Comparison of ENCODE assay signal across 9 mouse cellular contexts in genomic region chr1:91211591-91212008, GRCm38 (mm10). TPM values are rescaled to one million over a fixed set of nuclear protein-coding genes. Genes with fewer than 3 reads are reported as not detected.
DNase-seq lines count a peak whose midpoint lies in the region; ATAC-seq lines count a peak whose summit lies in the region.
"Had no signal": no experiment of that assay in that cellular context is flagged by ENCODE, and none has a peak within 500 bp of the region (broad histone marks: within the 10 kb centered on the region; RNA-seq: fewer than 3 reads in every experiment).

No protein-coding gene starts in this region.

- H3K4me2 ChIP-seq in intestine, embryonic 14.5 days (ENCODE audit: low read length) = no peak overlapping the region
- H3K4me2 ChIP-seq in intestine, embryonic 16.5 days (ENCODE audit: low read depth, low read length) = no peak overlapping the region
- no peak overlapping the region for H3K4me2 ChIP-seq in midbrain, embryonic 14.5 days (ENCODE audit: low read length)
- peak overlapping the region; percentile 13 for H3K4me2 ChIP-seq in heart, embryonic 15.5 days

- no peak overlapping the region for H3K4me3 ChIP-seq in intestine, embryonic 14.5 days (ENCODE audit: low read depth, low read length)
- no peak overlapping the region for H3K4me3 ChIP-seq in intestine, embryonic 16.5 days (ENCODE audit: low read length)
- H3K4me3 ChIP-seq in midbrain, embryonic 14.5 days (replicated peaks; ENCODE audit: low read depth, low read length) = no peak overlapping the region
- no peak overlapping the region for H3K4me3 ChIP-seq in midbrain, embryonic 10.5 days
- no peak overlapping the region for H3K4me3 ChIP-seq in heart, embryonic 15.5 days

- peak; percentile 59 for DNase-seq in intestine, embryonic 14.5 days (ENCODE audit: low spot score)
- peak; percentile 18 for DNase-seq in midbrain, embryonic 14.5 days
- no peak for DNase-seq in midbrain, embryonic 10.5 days (ENCODE audit: low spot score)
- peak; percentile 46 for DNase-seq in right cerebral cortex, postnatal 4 days
- no peak for DNase-seq in cerebellum, adult 18-20 months
- DNase-seq in left cerebral cortex, adult 8-10 months (ENCODE audit: low spot score in 2 of 2) = no peak

- H3K9ac ChIP-seq in intestine, embryonic 14.5 days (ENCODE audit: low read length) = no peak overlapping the region
- H3K9ac ChIP-seq in intestine, embryonic 16.5 days (ENCODE audit: low read depth, low read length) = no peak overlapping the region
- H3K9ac ChIP-seq in midbrain, embryonic 14.5 days (replicated peaks; ENCODE audit: low read length) = no peak overlapping the region
- H3K9ac ChIP-seq in heart, embryonic 15.5 days = peak overlapping the region; percentile 11; the same call in 1 of the 2 replicates

- WGBS in intestine, embryonic 14.5 days = 54% methylated on average over 7 of the region's 7 CpGs
- 52% methylated on average over 7 of the region's 7 CpGs for WGBS in intestine, embryonic 16.5 days
- 75% methylated on average over 7 of the region's 7 CpGs for WGBS in midbrain, embryonic 14.5 days
- WGBS in midbrain, embryonic 10.5 days = 85% methylated on average over 7 of the region's 7 CpGs
- 30% methylated on average over 7 of the region's 7 CpGs for WGBS in heart, embryonic 15.5 days

- no peak for ATAC-seq in intestine, embryonic 14.5 days (replicated peaks; ENCODE audit: low FRiP score, low TSS enrichment, low read depth)
- ATAC-seq in intestine, embryonic 16.5 days = no peak; the same call in 1 of the 2 replicates
- no peak for ATAC-seq in midbrain, embryonic 14.5 days (ENCODE audit: low FRiP score, low TSS enrichment)
- ATAC-seq in heart, embryonic 15.5 days (replicated peaks; ENCODE audit: insufficient number of reproducible peaks, insufficient read depth, low FRiP score, low read depth) = peak; percentile 68

- H3K4me1 ChIP-seq in intestine, embryonic 14.5 days (replicated peaks; ENCODE audit: control insufficient read depth, insufficient read depth, low read length) = peaks cover 9% of the 10 kb centered on the region; the same call in 1 of the 2 replicates
- 0 out of 2 replicates have a peak, but pooled peaks cover 7% of the 10 kb centered on the region for H3K4me1 ChIP-seq in intestine, embryonic 16.5 days (ENCODE audit: control insufficient read depth, insufficient read depth, low read length)
- H3K4me1 ChIP-seq in midbrain, embryonic 14.5 days (ENCODE audit: control insufficient read depth, insufficient read depth, low read length) = no peaks in the 10 kb centered on the region
- H3K4me1 ChIP-seq in midbrain, embryonic 10.5 days = 0 out of 2 replicates have a peak, but pooled peaks cover 4% of the 10 kb centered on the region
- H3K4me1 ChIP-seq in heart, embryonic 15.5 days (replicated peaks) = peaks cover 81% of the 10 kb centered on the region

- peak overlapping the region; percentile 10; the same call in 1 of the 2 replicates for H3K27ac ChIP-seq in intestine, embryonic 14.5 days (ENCODE audit: low read depth)
- no peak overlapping the region for H3K27ac ChIP-seq in intestine, embryonic 16.5 days (ENCODE audit: low read length)
- no peak overlapping the region for H3K27ac ChIP-seq in midbrain, embryonic 14.5 days (replicated peaks; ENCODE audit: low read depth, low read length)
- no peak overlapping the region for H3K27ac ChIP-seq in midbrain, embryonic 10.5 days (replicated peaks)
- peak overlapping the region; percentile 98 for H3K27ac ChIP-seq in heart, embryonic 15.5 days

- H3K27me3 ChIP-seq in intestine, embryonic 14.5 days (replicated peaks; ENCODE audit: control insufficient read depth, insufficient read depth, low read length) = no peaks in the 10 kb centered on the region
- no peaks in the 10 kb centered on the region for H3K27me3 ChIP-seq in intestine, embryonic 16.5 days (replicated peaks; ENCODE audit: control insufficient read depth, insufficient read depth, low read length)
- no peaks in the 10 kb centered on the region for H3K27me3 ChIP-seq in midbrain, embryonic 14.5 days (ENCODE audit: control insufficient read depth, insufficient read depth, low read length)
- H3K27me3 ChIP-seq in midbrain, embryonic 10.5 days (ENCODE audit: low read depth, poor library complexity, severe bottlenecking) = no peaks in the 10 kb centered on the region
- H3K27me3 ChIP-seq in heart, embryonic 15.5 days = no peaks in the 10 kb centered on the region

- no peaks in the 10 kb centered on the region for H3K9me3 ChIP-seq in intestine, embryonic 14.5 days (ENCODE audit: control insufficient read depth, low read length)
- no peaks in the 10 kb centered on the region for H3K9me3 ChIP-seq in intestine, embryonic 16.5 days (ENCODE audit: control insufficient read depth, low read length)
- no peaks in the 10 kb centered on the region for H3K9me3 ChIP-seq in midbrain, embryonic 14.5 days (ENCODE audit: control insufficient read depth, low read length)
- H3K9me3 ChIP-seq in midbrain, embryonic 10.5 days (replicated peaks) = no peaks in the 10 kb centered on the region
- no peaks in the 10 kb centered on the region for H3K9me3 ChIP-seq in heart, embryonic 15.5 days (replicated peaks)
- H3K9me3 ChIP-seq: G1E had no signal

- no peaks in the 10 kb centered on the region for H3K36me3 ChIP-seq in intestine, embryonic 14.5 days (ENCODE audit: control insufficient read depth, insufficient read depth, low read length)
- no peaks in the 10 kb centered on the region for H3K36me3 ChIP-seq in intestine, embryonic 16.5 days (ENCODE audit: control insufficient read depth, insufficient read depth, low read length)
- no peaks in the 10 kb centered on the region for H3K36me3 ChIP-seq in midbrain, embryonic 14.5 days (ENCODE audit: control insufficient read depth, insufficient read depth, low read length)
- no peaks in the 10 kb centered on the region for H3K36me3 ChIP-seq in midbrain, embryonic 10.5 days
- no peaks in the 10 kb centered on the region for H3K36me3 ChIP-seq in heart, embryonic 15.5 days
- H3K36me3 ChIP-seq: G1E had no signal

RNA-seq across cellular contexts. Expression of gene Ramp1, which starts 32.0 kb away (rescaled TPM):
- 5.4 and 6.0 TPM in 2 replicates for polyA plus RNA-seq in intestine, embryonic 14.5 days (2014; fragmentation: Nextera tagmentation; extraction: Ambion mirVana)
- polyA plus RNA-seq in intestine, embryonic 16.5 days (2015; fragmentation: Nextera tagmentation; extraction: Ambion mirVana) = 11.4 and 11.9 TPM in 2 replicates
- polyA plus RNA-seq in midbrain, embryonic 14.5 days (2014; fragmentation: Nextera tagmentation; extraction: Ambion mirVana) = 2.6 and 7.4 TPM in 2 replicates
- polyA plus RNA-seq in midbrain, embryonic 10.5 days (2016; fragmentation: Nextera tagmentation; extraction: Ambion mirVana) = 0.47 and 0.48 TPM in 2 replicates
- 46.1 and 50.6 TPM in 2 replicates for polyA plus RNA-seq in heart, embryonic 15.5 days (2015; fragmentation: Nextera tagmentation; extraction: Ambion mirVana)
- total RNA-seq in left cerebral cortex, adult 8-10 months (2022) = 10 to 100 TPM; 50.9 to 58.7 (median 52.5) TPM

RNA-seq across cellular contexts. Expression of gene Ube2f, which starts 38.5 kb away (rescaled TPM):
- 69.9 and 71.6 TPM in 2 replicates for polyA plus RNA-seq in intestine, embryonic 14.5 days (2014; fragmentation: Nextera tagmentation; extraction: Ambion mirVana)
- 58.5 and 68.8 TPM in 2 replicates for polyA plus RNA-seq in intestine, embryonic 16.5 days (2015; fragmentation: Nextera tagmentation; extraction: Ambion mirVana)
- polyA plus RNA-seq in midbrain, embryonic 14.5 days (2014; fragmentation: Nextera tagmentation; extraction: Ambion mirVana) = 67.5 and 75.2 TPM in 2 replicates
- 87.8 and 92.1 TPM in 2 replicates for polyA plus RNA-seq in midbrain, embryonic 10.5 days (2016; fragmentation: Nextera tagmentation; extraction: Ambion mirVana)
- polyA plus RNA-seq in heart, embryonic 15.5 days (2015; fragmentation: Nextera tagmentation; extraction: Ambion mirVana) = 60.4 and 65.0 TPM in 2 replicates
- total RNA-seq in left cerebral cortex, adult 8-10 months (2022) = 10 to 100 TPM; 48.2 to 54.9 (median 51.6) TPM

Comparison
In these comparisons a context has a peak if more than half of its experiments do, and no peak if none do; other contexts are left out.
1. DNase-seq: peak in intestine, embryonic 14.5 days (single experiment), midbrain, embryonic 14.5 days (single experiment) and right cerebral cortex, postnatal 4 days (single experiment); none in midbrain, embryonic 10.5 days (single experiment), cerebellum, adult 18-20 months (0 of 2) and left cerebral cortex, adult 8-10 months (0 of 2).
2. H3K27ac ChIP-seq: peak in intestine, embryonic 14.5 days (single experiment) and heart, embryonic 15.5 days (single experiment); none in intestine, embryonic 16.5 days (single experiment), midbrain, embryonic 14.5 days (single experiment) and midbrain, embryonic 10.5 days (single experiment).